Mouse (Mus musculus): ENCODE data around the gene Slc12a7.
"Not testable (repeated sequence)": the region's sequence is repeated elsewhere in the genome, so short reads cannot be mapped to it uniquely, and the experiment has no call there.

Gene Slc12a7

GRCm38 (mm10) chr13:73720241-73720640 is 12.7 kb upstream of the Slc12a7 start:
- peak; percentile 21 for DNase-seq

GRCm38 (mm10) chr13:73723081-73723668 is 9.7 kb upstream of the Slc12a7 start:
- DNase-seq = peak; percentile 74

GRCm38 (mm10) chr13:73725315-73725714 is 7.6 kb upstream of the Slc12a7 start:
- no peak for DNase-seq

DNA sequence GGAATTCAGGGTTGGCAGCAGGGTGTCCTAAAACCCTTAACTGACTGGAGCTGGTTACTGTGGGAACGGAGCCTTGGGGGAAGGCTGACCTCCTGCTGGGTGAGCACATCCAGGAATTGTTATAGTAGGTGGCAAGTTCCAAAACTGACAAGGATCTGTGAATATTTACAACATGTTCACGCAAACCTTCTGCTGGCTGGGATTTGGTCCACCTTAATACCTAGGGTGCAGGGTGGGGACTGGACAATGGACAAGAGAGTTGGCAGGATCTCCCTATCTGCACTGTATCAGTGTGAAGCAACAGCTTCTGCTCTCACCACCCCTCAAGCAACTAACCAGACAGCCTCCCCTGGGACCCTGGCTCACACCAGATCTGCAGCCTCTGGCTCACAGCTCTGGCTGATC is 5.3 kb upstream of the Slc12a7 start:
- no peak for DNase-seq

DNA sequence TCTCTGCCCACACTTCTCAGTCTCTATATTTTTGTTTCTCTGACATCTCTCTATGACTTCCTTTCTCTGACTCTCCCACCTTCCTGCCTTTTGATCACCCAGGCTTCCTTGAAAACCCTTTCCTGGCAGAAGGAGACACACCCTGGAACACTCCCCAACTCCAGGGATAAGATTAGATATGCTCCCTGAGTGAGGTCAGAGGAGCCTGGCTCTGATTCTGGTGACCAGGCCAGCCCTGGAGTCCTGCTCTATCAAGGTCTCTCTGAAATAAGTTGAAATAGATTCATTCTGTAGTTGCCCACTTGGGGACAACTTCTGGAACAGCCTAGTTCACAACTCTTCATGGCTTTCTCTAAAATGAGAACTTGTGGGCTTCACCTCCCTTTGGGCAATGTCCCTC is 4.3 kb upstream of the Slc12a7 start:
- no peak for DNase-seq

DNA sequence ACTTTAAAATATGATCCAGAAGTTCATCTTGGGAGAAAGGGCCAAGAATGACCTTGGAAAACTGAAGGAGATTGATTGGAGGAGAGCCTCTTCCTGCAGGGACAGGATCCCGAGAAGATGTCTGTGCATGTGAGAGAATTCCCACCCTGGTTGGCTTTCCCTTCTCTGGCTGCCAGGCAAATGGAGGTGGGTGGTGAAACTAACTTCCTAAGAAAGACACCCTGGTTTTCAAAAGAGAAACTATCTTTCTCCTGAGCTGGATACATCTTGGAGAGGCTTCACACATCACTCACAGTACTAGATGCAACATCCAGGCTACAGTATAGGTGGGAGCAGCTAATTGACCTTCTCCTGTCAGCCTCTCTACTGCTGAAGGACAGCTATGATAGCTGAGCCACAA is 2.0 kb upstream of the Slc12a7 start:
- no peak for DNase-seq

DNA sequence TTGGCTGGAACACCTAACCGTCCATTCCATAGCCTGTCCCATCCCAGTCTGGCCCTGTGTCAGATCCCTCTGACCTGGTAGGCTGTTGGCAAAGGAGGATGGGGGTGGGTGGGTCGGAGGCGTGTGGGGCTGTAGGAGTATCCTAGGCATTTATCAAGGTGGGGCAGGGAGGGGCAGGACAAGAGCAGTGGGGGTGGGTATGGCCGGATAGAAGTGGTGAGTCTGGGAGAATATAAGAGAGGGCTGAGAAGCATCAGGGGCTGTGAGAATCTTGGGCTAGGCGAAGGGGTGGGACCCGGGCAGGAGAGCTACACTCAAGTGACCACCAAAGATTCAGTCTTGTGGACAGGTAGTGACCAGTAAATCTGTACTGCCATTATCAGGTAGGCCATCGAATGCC is 659 bp upstream of the Slc12a7 start:
- DNase-seq = no peak

DNA sequence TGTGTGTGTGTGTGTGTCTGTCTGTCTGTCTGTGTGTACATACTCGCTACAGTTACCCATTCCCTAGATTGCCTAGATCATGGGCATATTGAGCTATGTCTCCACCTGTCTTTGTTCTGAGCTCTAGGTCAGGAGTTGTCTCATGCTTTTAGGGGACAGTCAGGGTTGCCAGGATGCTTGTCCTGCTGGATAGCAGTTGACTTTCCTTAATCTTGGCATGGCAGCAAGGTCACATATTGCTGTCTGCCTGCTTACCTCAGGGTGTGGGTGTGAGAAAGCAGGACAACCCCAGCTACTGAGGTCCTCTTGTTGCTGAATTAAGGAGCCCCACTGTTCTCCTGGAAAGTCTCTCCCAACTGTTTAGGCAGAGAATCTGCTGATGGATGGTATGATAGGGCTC is 1.5 kb downstream of the Slc12a7 start:
- DNase-seq = no peak

GRCm38 (mm10) chr13:73735270-73735669 is 2.4 kb downstream of the Slc12a7 start:
- DNase-seq = no peak

GRCm38 (mm10) chr13:73735928-73736327 is 3.0 kb downstream of the Slc12a7 start:
- no peak for DNase-seq

GRCm38 (mm10) chr13:73736943-73737342 is 4.0 kb downstream of the Slc12a7 start:
- no peak for DNase-seq

- not testable (repeated sequence) for DNase-seq
Observed at GRCm38 (mm10) chr13:73740399-73740944, 7.6 kb downstream of the Slc12a7 start.

GRCm38 (mm10) chr13:73742944-73743343 is 10.1 kb downstream of the Slc12a7 start:
- DNase-seq = no peak

DNA sequence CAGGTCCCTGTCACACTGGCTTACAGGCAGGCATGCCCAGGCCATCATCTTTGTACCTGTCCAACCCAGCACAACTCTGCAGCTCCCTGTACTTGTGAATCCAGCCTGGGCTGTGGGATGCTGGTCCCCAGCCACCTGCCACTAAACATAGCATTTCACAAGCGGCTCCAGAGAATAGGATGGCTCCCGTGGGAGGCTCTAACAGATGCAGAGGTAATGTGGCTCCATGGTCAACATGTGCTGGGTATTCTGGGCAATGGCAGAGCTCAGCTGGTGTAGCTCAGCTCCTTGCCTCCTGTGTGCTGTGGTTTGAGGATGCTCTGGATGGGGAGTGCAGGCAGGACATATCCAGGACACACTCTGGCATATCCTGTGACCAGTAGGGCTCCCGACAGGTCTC is 10.8 kb downstream of the Slc12a7 start:
- DNase-seq = no peak

- DNase-seq = peak; percentile 64
Observed at GRCm38 (mm10) chr13:73748663-73749440, 16.0 kb downstream of the Slc12a7 start.

GRCm38 (mm10) chr13:73750435-73750834 is 17.5 kb downstream of the Slc12a7 start:
- DNase-seq = peak; percentile 61

DNA sequence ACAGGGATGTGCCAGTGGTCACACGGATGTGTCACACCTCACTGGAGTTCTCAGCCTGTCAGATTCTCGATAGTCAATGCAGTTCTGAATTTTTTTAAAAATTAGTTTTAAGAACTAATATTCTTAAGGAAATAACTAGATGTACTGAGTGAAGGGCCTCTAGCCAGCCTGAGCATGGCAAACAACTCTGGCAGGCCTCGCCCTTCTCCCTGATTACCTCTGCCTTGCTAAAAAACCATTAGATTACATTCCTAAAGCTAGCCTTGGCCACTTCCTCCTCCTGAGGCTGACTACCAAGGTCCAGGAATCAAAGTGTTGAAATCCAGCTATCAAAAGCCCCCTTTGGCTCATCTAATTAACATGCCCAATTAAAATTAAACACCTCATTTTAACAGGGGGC is 18.4 kb downstream of the Slc12a7 start:
- DNase-seq = no peak

DNA sequence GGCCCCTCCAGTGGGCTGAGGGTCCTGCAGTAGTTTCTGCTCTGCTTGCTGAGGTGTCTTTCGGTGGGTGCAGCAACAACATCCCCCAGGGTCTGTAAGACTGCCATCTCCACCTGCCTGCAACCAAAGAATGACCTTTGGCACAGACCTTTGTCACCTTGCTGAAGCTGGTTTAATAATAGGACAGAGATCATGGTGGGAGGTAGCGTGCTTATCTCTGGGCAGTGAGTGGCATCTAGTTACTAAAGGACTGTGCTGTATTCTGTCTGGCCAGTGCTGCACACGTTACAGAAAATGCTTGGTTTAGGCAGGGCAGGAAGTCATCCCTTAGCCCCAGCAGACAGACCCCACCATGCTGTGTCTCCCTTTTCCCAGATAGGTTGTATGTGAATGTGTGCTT is 22.9 kb downstream of the Slc12a7 start:
- no peak for DNase-seq

DNA sequence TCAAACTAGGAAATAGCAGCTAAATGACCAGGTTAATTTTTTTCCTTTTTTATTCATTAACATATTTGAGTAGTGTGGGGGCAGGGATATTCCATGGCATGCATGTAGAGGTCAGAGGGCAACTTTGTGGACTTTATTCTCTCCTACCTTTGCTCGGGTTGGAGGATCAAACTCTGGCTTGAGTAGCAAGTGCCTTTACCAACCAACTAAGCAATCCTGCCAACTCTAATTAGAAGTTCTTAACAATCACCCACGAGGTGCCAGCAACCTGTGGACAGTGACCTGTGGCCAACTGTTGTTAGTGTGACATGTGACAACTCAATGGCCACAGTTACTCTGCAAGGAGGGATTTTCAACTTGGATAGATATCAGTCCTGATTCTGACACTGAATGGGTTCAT is 24.0 kb downstream of the Slc12a7 start:
- peak; percentile 64 for DNase-seq

DNA sequence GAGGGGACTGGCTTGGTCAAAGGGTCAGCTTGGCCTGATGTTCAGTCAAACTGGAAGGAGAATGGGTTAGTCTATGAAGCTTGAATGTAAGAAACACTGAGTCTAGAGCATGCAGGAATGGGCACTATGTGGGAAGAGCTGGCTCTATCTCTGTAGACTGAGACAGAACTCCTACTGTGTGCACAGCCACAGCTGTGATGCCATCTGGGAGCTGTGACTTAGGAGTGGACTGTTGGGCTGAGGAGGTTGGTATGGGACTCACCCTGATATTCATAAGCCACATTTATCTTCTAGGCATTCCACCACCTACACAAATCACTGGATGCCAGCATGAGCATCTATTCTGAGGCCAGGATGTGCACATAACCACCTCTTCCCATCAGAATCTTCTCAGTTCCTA is 24.5 kb downstream of the Slc12a7 start:
- DNase-seq = no peak

GRCm38 (mm10) chr13:73759596-73759995 is 26.7 kb downstream of the Slc12a7 start:
- no peak for DNase-seq

GRCm38 (mm10) chr13:73760126-73760525 is 27.2 kb downstream of the Slc12a7 start:
- no peak for DNase-seq

GRCm38 (mm10) chr13:73762938-73763337 is 30.0 kb downstream of the Slc12a7 start:
- DNase-seq = no peak
